Mouse (Mus musculus) megakaryocyte-erythroid progenitor cell, adult 5-6 weeks (primary cell): ENCODE results near the gene Tnfsf11. TPM values are rescaled to one million over a fixed set of nuclear protein-coding genes. Genes with fewer than 3 reads are reported as not detected.

Source experiments
- ATAC-seq: replicated peaks from 2 replicates; pipeline ENCODE4 v1.8.0; 2016; ENCODE audit warnings: mild to moderate bottlenecking, inconsistent platforms; ENCODE audit not compliant: severe bottlenecking, poor library complexity, low FRiP score, low TSS enrichment
- total RNA-seq, 2 experiments: library from RNA; stranded (forward) in 1 of 2; stranded (reverse) in 1 of 2; fragments of 200-1000, 215-1000 nt in 1 of 2; fragments of >200 nt in 1 of 2; fragmentation: Nextera tagmentation in 1 of 2; gene quantifications; 2 replicates each; pipeline ENCODE4 v1.2.3; 2014 to 2017

Gene Tnfsf11
- total RNA-seq (2014; fragmentation: Nextera tagmentation) (not detected in 2 replicates), total RNA-seq (2017) (not detected in 2 replicates)

- ATAC-seq: no peak
These were observed at the start of gene Tnfsf11 for GRCm38 (mm10) chr14:78307286-78308237. Gene Tnfsf11, minus strand, starts transcription at chr14:78308043.

DNA sequence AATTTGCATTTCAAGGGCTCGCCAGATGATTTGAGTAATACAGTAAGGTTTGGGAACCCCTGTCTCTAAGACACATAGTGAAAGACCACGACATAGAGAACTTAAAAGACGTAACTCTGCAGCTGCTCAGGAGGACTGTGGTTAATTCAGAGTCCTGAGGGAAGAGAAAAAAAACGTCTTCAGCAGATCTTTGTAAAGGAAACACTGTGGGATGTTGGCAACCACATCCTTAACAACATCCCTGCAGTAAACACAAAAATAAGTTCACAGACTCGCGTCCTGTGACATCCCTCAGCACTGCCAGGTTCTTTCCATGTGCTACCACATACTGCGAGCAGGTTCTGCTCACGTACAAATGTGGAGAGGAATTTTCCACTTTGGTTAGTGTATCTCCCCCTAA is 48.9 kb upstream of the Tnfsf11 start:
- no peak for ATAC-seq

DNA sequence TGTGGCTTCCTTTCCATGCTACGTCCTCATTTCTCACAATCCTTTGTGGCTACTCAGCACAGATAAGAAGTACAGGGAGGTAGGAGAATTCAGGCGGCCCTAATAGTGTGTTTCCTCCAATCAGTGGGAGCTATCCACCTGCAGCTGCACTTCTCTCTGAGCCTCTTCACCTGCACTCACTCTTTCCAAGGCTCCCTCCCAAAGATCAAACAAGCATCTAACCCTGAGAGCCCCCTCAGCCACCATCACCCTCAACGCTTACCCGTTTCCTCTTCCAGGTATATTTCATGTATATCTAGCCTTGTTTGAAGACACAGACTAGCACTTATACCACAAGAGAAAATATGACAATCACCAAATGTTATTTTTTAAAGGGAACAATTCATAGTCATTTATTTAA is 47.5 kb upstream of the Tnfsf11 start:
- ATAC-seq: no peak

DNA sequence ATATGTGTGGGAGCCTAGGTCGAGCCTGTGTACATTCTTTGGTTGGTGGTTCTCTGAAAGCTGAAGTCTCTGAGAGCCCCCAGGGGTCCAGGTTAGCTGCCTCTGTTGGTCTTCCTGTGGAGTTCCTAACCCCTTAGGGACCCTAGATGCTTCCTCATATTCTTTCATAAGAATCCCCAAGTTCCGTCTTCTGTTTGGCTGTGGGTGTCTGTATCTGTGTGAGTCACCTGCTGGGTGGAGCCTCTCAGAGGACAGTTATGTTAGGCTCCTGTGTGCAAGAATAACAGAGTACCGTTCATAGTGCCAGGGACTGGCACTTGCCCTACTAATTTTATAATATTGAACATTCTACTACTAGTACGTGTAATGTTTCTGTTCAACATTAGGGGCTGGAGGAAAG is 45.0 kb upstream of the Tnfsf11 start:
- no peak for ATAC-seq

DNA sequence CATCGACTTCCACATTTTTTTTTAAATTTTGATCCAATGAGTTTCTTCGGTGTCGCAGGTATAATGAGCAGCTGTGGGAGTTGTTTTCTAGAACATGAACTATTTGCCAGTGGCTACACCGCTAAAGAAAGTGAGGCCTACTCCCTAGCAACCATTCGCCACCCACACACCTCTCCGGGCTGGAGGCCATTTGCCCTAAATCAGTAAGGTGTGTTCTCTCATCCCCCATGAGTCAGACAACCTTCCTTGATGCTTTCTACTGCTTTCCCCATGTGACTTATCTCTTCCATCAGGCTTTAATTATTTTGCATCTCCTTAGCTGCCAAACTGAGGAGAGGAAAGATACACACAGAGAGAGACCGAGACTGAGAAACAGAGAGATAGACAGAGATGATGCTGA is 43.7 kb upstream of the Tnfsf11 start:
- ATAC-seq: no peak

DNA sequence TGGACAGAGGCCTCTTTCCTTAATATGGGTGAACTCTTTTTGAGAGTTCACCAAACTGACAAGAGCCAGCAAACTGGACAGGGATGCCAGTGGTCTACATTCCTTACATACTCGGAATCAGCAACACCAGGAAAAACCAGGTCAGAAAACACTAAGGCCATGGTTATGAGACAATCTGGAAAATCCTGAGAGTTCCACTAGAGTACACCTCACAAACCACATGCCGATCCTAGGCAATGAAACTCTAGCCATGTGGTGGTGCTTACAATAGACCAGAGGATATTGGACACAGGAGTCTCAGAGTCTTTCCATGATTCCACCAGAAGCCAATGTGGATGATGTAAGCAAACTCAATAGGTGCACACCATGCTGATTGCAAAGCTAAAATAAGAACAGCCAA is 39.9 kb upstream of the Tnfsf11 start:
- ATAC-seq: no peak

- no peak for ATAC-seq
These were observed 35.2 kb upstream of the Tnfsf11 start for GRCm38 (mm10) chr14:78343007-78343406.

DNA sequence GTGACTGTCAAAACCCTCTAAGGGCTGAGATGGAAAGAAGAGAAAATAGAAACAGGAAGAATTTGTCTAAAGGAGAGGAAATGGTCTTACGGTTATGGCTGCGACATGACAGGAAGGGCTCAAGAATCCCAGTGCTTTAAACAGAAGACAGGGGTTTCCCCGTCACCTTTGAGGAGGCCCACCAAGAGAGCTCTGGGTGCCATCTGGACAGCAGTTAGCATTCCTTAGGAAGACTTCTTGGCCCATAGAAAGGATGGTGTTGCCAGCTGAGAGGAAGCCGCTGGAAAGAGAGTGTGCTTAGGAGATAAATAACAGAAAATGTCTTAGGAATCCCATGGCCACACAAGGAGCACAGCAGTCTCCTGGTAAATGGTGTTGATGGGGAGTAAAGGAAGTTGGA is 34.3 kb upstream of the Tnfsf11 start:
- no peak for ATAC-seq

DNA sequence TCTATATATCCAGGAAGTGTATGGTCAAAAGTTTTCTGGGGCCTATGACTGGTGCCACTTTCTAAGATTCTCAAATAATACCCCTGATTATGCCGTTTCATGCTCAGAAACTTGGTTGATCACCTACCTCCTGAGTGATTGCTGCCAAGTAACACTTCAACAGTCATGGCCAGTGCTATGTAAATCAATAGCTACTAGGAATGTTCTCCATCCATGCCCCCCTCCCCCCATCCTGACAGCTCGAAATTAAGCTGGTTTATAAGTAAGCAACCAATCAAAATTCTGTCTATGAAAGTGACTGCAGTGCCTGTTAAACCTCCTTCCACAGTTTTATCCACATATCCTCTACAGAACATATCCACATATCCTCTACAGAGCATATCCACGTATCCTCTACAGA is 25.5 kb upstream of the Tnfsf11 start:
- ATAC-seq: no peak

- ATAC-seq: no peak
These were observed 23.5 kb upstream of the Tnfsf11 start for GRCm38 (mm10) chr14:78331368-78331767.

- no peak for ATAC-seq
These were observed 22.9 kb upstream of the Tnfsf11 start for GRCm38 (mm10) chr14:78330576-78331300.

GRCm38 (mm10) chr14:78329765-78330451 is 22.1 kb upstream of the Tnfsf11 start:
- ATAC-seq: no peak

GRCm38 (mm10) chr14:78323356-78323755 is 15.5 kb upstream of the Tnfsf11 start:
- no peak for ATAC-seq

- ATAC-seq: no peak
These were observed 15.1 kb upstream of the Tnfsf11 start for GRCm38 (mm10) chr14:78322916-78323315.

DNA sequence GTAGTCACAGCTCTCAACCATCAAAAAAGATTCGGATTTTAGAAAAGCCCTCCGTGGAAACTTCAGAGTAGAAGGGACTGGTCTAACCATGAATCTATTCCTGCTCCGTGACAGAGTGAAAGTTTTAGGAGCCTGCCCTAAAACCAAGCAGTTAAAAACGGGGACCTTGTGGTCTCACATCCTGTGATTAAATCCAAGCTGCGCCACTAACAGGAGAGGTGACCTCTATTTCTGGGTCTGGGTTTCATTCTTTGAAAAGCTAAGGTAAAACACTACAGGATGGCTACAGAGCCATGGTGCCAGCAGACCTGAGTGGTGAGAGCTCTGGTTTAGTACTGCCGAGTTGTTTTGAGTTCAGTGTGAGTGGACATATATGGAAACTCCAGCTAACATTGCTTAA is 12.4 kb upstream of the Tnfsf11 start:
- no peak for ATAC-seq

- no peak for ATAC-seq
These were observed 11.7 kb upstream of the Tnfsf11 start for GRCm38 (mm10) chr14:78319580-78319979.

- no peak for ATAC-seq
These were observed 11.2 kb upstream of the Tnfsf11 start for GRCm38 (mm10) chr14:78319000-78319399.

DNA sequence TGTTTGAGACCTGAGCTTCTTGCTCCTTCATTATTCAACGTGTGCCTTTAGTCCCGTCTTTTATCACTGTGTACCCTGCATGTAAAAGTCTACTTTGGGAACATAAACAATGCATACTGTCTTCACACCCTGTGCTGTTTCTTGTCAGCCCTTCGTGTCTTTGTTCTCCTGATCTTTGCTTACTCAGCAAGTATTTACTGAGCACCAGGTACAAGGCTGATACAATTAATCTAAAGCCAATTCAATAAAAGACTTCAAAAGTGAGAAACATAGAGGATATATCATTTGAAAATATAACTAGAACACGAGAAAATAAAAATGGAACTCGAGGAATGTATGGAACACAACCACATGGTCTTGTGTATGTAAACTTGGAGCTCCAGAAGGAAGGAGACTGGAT is 9.8 kb upstream of the Tnfsf11 start:
- no peak for ATAC-seq

GRCm38 (mm10) chr14:78300914-78301313 is 6.9 kb downstream of the Tnfsf11 start:
- no peak for ATAC-seq

DNA sequence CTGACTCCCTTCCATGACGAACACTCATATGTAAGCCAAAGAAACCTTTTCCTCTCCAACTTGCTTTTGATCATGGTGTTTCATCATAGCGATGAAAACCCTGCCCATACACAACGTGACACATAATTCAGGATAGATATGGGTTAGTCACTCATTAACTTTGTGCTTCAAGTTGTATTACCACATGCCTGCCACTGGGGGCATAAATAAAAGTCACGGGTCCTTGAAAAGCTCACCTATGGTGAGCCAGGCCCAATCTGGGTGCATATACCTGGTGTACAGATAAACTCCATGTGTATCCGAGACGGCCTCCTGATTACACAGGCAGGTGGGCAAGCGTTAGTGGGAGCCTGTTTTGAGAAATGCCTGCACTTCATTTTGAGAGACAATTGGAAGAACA is 15.2 kb downstream of the Tnfsf11 start:
- no peak for ATAC-seq
